21 mouse cellular contexts compared by ENCODE assay signal in the genomic region with DNA sequence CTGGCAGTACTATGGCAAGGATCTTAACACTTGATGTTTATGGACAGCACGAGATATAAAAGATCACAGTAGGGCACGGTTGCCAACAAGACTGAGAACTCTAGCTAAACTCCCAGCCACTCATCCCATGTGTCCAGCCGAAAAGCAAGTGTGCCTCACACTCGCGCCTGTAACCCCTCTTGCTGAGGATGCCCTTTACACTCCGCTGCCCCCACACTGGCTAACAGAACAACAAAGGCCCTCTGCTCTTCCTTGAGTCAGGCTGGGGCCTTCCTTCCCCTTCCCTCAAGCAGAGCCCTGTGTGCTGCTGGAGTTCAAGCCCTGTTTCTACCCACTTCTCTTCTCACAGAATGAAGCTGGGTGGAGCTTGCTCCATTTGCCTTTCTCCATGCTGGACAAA.
DNase-seq lines count a peak whose midpoint lies in the region; ATAC-seq lines count a peak whose summit lies in the region.
"Had no signal": no experiment of that assay in that cellular context is flagged by ENCODE, and none has a peak within 500 bp of the region (broad histone marks: within the 10 kb centered on the region; RNA-seq: fewer than 3 reads in every experiment).

No protein-coding gene starts in this region.

- peaks cover 31% of the 10 kb centered on the region for H3K4me1 ChIP-seq in hindbrain, embryonic 10.5 days (replicated peaks)
- H3K4me1 ChIP-seq in hindbrain, embryonic 16.5 days (ENCODE audit: control insufficient read depth, insufficient read depth, low read depth, low read length), result peaks cover 3% of the 10 kb centered on the region; the same call in 1 of the 2 replicates
- peaks cover 28% of the 10 kb centered on the region for H3K4me1 ChIP-seq in midbrain, embryonic 10.5 days
- H3K4me1 ChIP-seq in midbrain, embryonic 14.5 days (ENCODE audit: control insufficient read depth, insufficient read depth, low read length), result no peaks in the 10 kb centered on the region; the same call in 1 of the 2 replicates
- peaks cover 45% of the 10 kb centered on the region for H3K4me1 ChIP-seq in embryonic facial prominence, embryonic 10.5 days

- H3K36me3 ChIP-seq in hindbrain, embryonic 10.5 days, result no peaks in the 10 kb centered on the region
- H3K36me3 ChIP-seq in hindbrain, embryonic 16.5 days (ENCODE audit: control insufficient read depth, insufficient read depth, low read length), result no peaks in the 10 kb centered on the region
- no peaks in the 10 kb centered on the region for H3K36me3 ChIP-seq in midbrain, embryonic 10.5 days
- H3K36me3 ChIP-seq in midbrain, embryonic 14.5 days (ENCODE audit: control insufficient read depth, insufficient read depth, low read length), result no peaks in the 10 kb centered on the region
- no peaks in the 10 kb centered on the region for H3K36me3 ChIP-seq in embryonic facial prominence, embryonic 10.5 days (replicated peaks)
- H3K36me3 ChIP-seq: limb, embryonic 15.5 days had no signal

- no peak overlapping the region for H3K4me2 ChIP-seq in hindbrain, embryonic 16.5 days (ENCODE audit: low read length)
- H3K4me2 ChIP-seq in midbrain, embryonic 14.5 days (ENCODE audit: low read length), result no peak overlapping the region
- H3K4me2 ChIP-seq: forebrain, embryonic 13.5 days; limb, embryonic 15.5 days; lung, embryonic 14.5 days had no signal

- peak; percentile 34 for DNase-seq in hindbrain, embryonic 10.5 days (ENCODE audit: low spot score)
- DNase-seq in midbrain, embryonic 10.5 days (ENCODE audit: low spot score), result peak; percentile 33
- DNase-seq in midbrain, embryonic 14.5 days, result no peak
- DNase-seq in embryonic facial prominence, embryonic 10.5 days (ENCODE audit: low spot score), result no peak
- DNase-seq in retina, postnatal 1 day, result peak; percentile 25
- no peak for DNase-seq in c-Kit-positive CD71-positive TER-119-positive erythroid progenitor cells, embryonic 14.5 days (ENCODE audit: low spot score)
- DNase-seq: adrenal gland, adult 2 months; cerebellum, adult 18-20 months; cerebellum, postnatal 14 days; gastrocnemius, adult 2 months; heart, postnatal 4 days; kidney, adult 11 months; layer of hippocampus, adult 9-11 months; lung, embryonic 14.5 days; right cerebral cortex, postnatal 25 days; spleen, adult 18-20 months; thymus, postnatal 14 days had no signal

- no peaks in the 10 kb centered on the region for H3K9me3 ChIP-seq in hindbrain, embryonic 10.5 days
- H3K9me3 ChIP-seq in hindbrain, embryonic 16.5 days (ENCODE audit: control insufficient read depth, low read length), result no peaks in the 10 kb centered on the region
- no peaks in the 10 kb centered on the region for H3K9me3 ChIP-seq in midbrain, embryonic 10.5 days (replicated peaks)
- H3K9me3 ChIP-seq in midbrain, embryonic 14.5 days (ENCODE audit: control insufficient read depth, low read length), result no peaks in the 10 kb centered on the region
- no peaks in the 10 kb centered on the region for H3K9me3 ChIP-seq in embryonic facial prominence, embryonic 10.5 days
- H3K9me3 ChIP-seq: forebrain, embryonic 13.5 days; limb, embryonic 15.5 days had no signal

- ATAC-seq in hindbrain, embryonic 16.5 days, result no peak
- ATAC-seq in midbrain, embryonic 14.5 days (ENCODE audit: low FRiP score, low TSS enrichment), result no peak
- ATAC-seq: forebrain, embryonic 13.5 days had no signal

- H3K27ac ChIP-seq in hindbrain, embryonic 10.5 days, result peak overlapping the region; percentile 54; the same call in 1 of the 2 replicates
- no peak overlapping the region for H3K27ac ChIP-seq in hindbrain, embryonic 16.5 days (ENCODE audit: low read depth, low read length)
- H3K27ac ChIP-seq in midbrain, embryonic 10.5 days (replicated peaks), result peak overlapping the region; percentile 60
- H3K27ac ChIP-seq in midbrain, embryonic 14.5 days (replicated peaks; ENCODE audit: low read depth, low read length), result no peak overlapping the region
- peak overlapping the region; percentile 52 for H3K27ac ChIP-seq in embryonic facial prominence, embryonic 10.5 days (replicated peaks)
- H3K27ac ChIP-seq: forebrain, embryonic 13.5 days; gastrocnemius, adult 2 months; limb, embryonic 15.5 days; liver, embryonic 14.5 days had no signal

- no peak overlapping the region for H3K9ac ChIP-seq in hindbrain, embryonic 16.5 days (ENCODE audit: low read depth, low read length)
- H3K9ac ChIP-seq in midbrain, embryonic 14.5 days (replicated peaks; ENCODE audit: low read length), result no peak overlapping the region
- H3K9ac ChIP-seq: forebrain, embryonic 13.5 days; limb, embryonic 15.5 days; liver, embryonic 14.5 days; lung, embryonic 14.5 days had no signal

- no peaks in the 10 kb centered on the region for H3K27me3 ChIP-seq in hindbrain, embryonic 10.5 days (ENCODE audit: insufficient read depth, poor library complexity, severe bottlenecking)
- H3K27me3 ChIP-seq in hindbrain, embryonic 16.5 days (replicated peaks; ENCODE audit: control insufficient read depth, insufficient read depth, low read length), result no peaks in the 10 kb centered on the region
- H3K27me3 ChIP-seq in midbrain, embryonic 10.5 days (ENCODE audit: low read depth, poor library complexity, severe bottlenecking), result no peaks in the 10 kb centered on the region
- no peaks in the 10 kb centered on the region for H3K27me3 ChIP-seq in midbrain, embryonic 14.5 days (ENCODE audit: control insufficient read depth, insufficient read depth, low read length)
- H3K27me3 ChIP-seq in embryonic facial prominence, embryonic 10.5 days (replicated peaks; ENCODE audit: low read depth, poor library complexity, severe bottlenecking), result no peaks in the 10 kb centered on the region
- H3K27me3 ChIP-seq: forebrain, embryonic 13.5 days; limb, embryonic 15.5 days had no signal

- 42% methylated on average over 6 of the region's 6 CpGs for WGBS in hindbrain, embryonic 10.5 days
- WGBS in hindbrain, embryonic 16.5 days, result 39% methylated on average over 6 of the region's 6 CpGs
- WGBS in midbrain, embryonic 10.5 days, result 66% methylated on average over 6 of the region's 6 CpGs
- 51% methylated on average over 6 of the region's 6 CpGs for WGBS in midbrain, embryonic 14.5 days
- 56% methylated on average over 6 of the region's 6 CpGs for WGBS in embryonic facial prominence, embryonic 10.5 days

- no peak overlapping the region for H3K4me3 ChIP-seq in hindbrain, embryonic 10.5 days
- no peak overlapping the region for H3K4me3 ChIP-seq in hindbrain, embryonic 16.5 days (ENCODE audit: low read length)
- no peak overlapping the region for H3K4me3 ChIP-seq in midbrain, embryonic 10.5 days
- H3K4me3 ChIP-seq in midbrain, embryonic 14.5 days (replicated peaks; ENCODE audit: low read depth, low read length), result no peak overlapping the region
- H3K4me3 ChIP-seq in embryonic facial prominence, embryonic 10.5 days, result no peak overlapping the region
- H3K4me3 ChIP-seq: forebrain, embryonic 13.5 days; gastrocnemius, adult 2 months; limb, embryonic 15.5 days had no signal

Comparison
In these comparisons a context has a peak if more than half of its experiments do, and no peak if none do; other contexts are left out.
1. DNase-seq: peak in hindbrain, embryonic 10.5 days (single experiment), midbrain, embryonic 10.5 days (single experiment) and retina, postnatal 1 day (single experiment); none in midbrain, embryonic 14.5 days (single experiment), embryonic facial prominence, embryonic 10.5 days (single experiment) and c-Kit-positive CD71-positive TER-119-positive erythroid progenitor cells, embryonic 14.5 days (single experiment).
2. H3K27ac ChIP-seq: peak in hindbrain, embryonic 10.5 days (single experiment), midbrain, embryonic 10.5 days (single experiment) and embryonic facial prominence, embryonic 10.5 days (single experiment); none in hindbrain, embryonic 16.5 days (single experiment) and midbrain, embryonic 14.5 days (single experiment).